Mouse (Mus musculus) heart, embryonic 11.5 days (tissue): ENCODE data around the gene B230104I21Rik. TPM values are rescaled to one million over a fixed set of nuclear protein-coding genes. Genes with fewer than 3 reads are reported as not detected.
A peak's percentile ranks its signal among the peaks of the same experiment; 100 is the strongest.

Source experiments
- ATAC-seq: fragments of 200-750 bp; cut with Nextera tagmentation; replicated peaks from 2 replicates; pipeline ENCODE4 v1.8.0; 2017; ENCODE audit warnings: moderate library complexity; ENCODE audit not compliant: insufficient number of reproducible peaks, low FRiP score, low TSS enrichment
- H3K27ac ChIP-seq: fragments of 300-500 bp; sonication (generic); 2 replicates; pipeline ENCODE4 v1.5.1; 2014; ENCODE audit warnings: mild to moderate bottlenecking, low read depth, low read length
- H3K27me3 ChIP-seq: fragments of 300-500 bp; sonication (generic); 2 replicates; pipeline ENCODE4 v1.6.1; 2014; ENCODE audit warnings: mild to moderate bottlenecking, low read length, mixed read lengths; ENCODE audit not compliant: control insufficient read depth, insufficient read depth
- H3K36me3 ChIP-seq: fragments of 300-500 bp; sonication (generic); 2 replicates; pipeline ENCODE4 v1.6.1; 2014; ENCODE audit warnings: mild to moderate bottlenecking, low read length, moderate library complexity, mixed read lengths; ENCODE audit not compliant: control insufficient read depth, insufficient read depth
- H3K4me1 ChIP-seq: fragments of 300-500 bp; sonication (generic); 2 replicates; pipeline ENCODE4 v1.6.1; 2014; ENCODE audit warnings: low read length; ENCODE audit not compliant: control insufficient read depth, insufficient read depth
- H3K4me2 ChIP-seq: fragments of 300-500 bp; sonication (generic); 2 replicates; pipeline ENCODE4 v1.6.1; 2014; ENCODE audit warnings: mild to moderate bottlenecking, moderate library complexity
- H3K4me3 ChIP-seq: fragments of 300-500 bp; sonication (generic); 2 replicates; pipeline ENCODE4 v1.5.1; 2014; ENCODE audit warnings: low read depth, low read length
- H3K9ac ChIP-seq: fragments of 300-500 bp; sonication (generic); 2 replicates; pipeline ENCODE4 v1.6.1; 2014; ENCODE audit warnings: mild to moderate bottlenecking, low read depth, low read length, moderate library complexity
- H3K9me3 ChIP-seq: fragments of 300-500 bp; sonication (generic); replicated peaks from 2 replicates; pipeline ENCODE4 v1.6.1; 2016; ENCODE audit warnings: low read length; ENCODE audit not compliant: control insufficient read depth
- WGBS: fragments of 180-500 bp; shearing (Covaris S2); extraction: QIAGEN DNeasy Blood & Tissue Kit; methylation state at CpG from one replicate; pipeline ENCODE4 v1.1.7; 2014; ENCODE audit not compliant: insufficient replicate concordance; 5-methylcytosine and 5-hydroxymethylcytosine counted together
- polyA plus RNA-seq: library from polyadenylated mRNA; unstranded; fragments of >200 nt; fragmentation: Nextera tagmentation; extraction: Ambion mirVana; gene quantifications from 2 replicates; pipeline ENCODE4 v1.2.1, GENCODE M21; 2014

B230104I21Rik gene
- polyA plus RNA-seq, 1 experiment from 2014 or later = 0.24 TPM

GRCm38 (mm10) chr4:154333300-154333699 lies 2.6 kb upstream of the B230104I21Rik start:
- Histone ChIP-seq H3K4me2 (no peak overlapping the region), H3K9me3 (no peaks in the 10 kb centered on the region), H3K4me3 (no peak overlapping the region), H3K27ac (0 out of 2 replicates have a peak overlapping the region, but pooled peaks have one; percentile 29), H3K4me1 (peaks cover 31% of the 10 kb centered on the region), H3K36me3 (no peaks in the 10 kb centered on the region), H3K27me3 (peaks cover 12% of the 10 kb centered on the region; the same call in 1 of the 2 replicates), H3K9ac (no peak overlapping the region)
- no peak for ATAC-seq
- 67% methylated on average over 8 of the region's 8 CpGs for WGBS

- peaks cover 22% of the 10 kb centered on the region for H3K4me1 ChIP-seq
- WGBS = 39% methylated on average over 48 of the region's 48 CpGs
These were observed 1.1 kb upstream of the B230104I21Rik start for GRCm38 (mm10) chr4:154334699-154335402.

GRCm38 (mm10) chr4:154336650-154337049 lies 723 bp downstream of the B230104I21Rik start:
- H3K27ac ChIP-seq = peak overlapping the region; percentile 46; the same call in 1 of the 2 replicates
- H3K27me3 ChIP-seq = peaks cover 13% of the 10 kb centered on the region; the same call in 1 of the 2 replicates
- ATAC-seq = peak; percentile 47; the same call in 1 of the 2 replicates

More at GRCm38 (mm10) chr4:154334699-154335402, 1.1 kb upstream of the B230104I21Rik start:
- Histone ChIP-seq H3K27me3 (peaks cover 13% of the 10 kb centered on the region; the same call in 1 of the 2 replicates), H3K4me2 (peak overlapping the region; percentile 47), H3K4me3 (0 out of 2 replicates have a peak overlapping the region, but pooled peaks have one; percentile 0), H3K27ac (no peak overlapping the region), H3K9me3 (no peaks in the 10 kb centered on the region), H3K36me3 (no peaks in the 10 kb centered on the region), H3K9ac (no peak overlapping the region)
- no peak for ATAC-seq

GRCm38 (mm10) chr4:154346731-154347522 lies 11.0 kb downstream of the B230104I21Rik start:
- Histone ChIP-seq H3K27me3 (no peaks in the 10 kb centered on the region; the same call in none of the 2 replicates), H3K36me3 (peaks cover 5% of the 10 kb centered on the region; the same call in 1 of the 2 replicates), H3K4me1 (peaks cover 5% of the 10 kb centered on the region; the same call in 1 of the 2 replicates), H3K27ac (no peak overlapping the region), H3K9ac (no peak overlapping the region), H3K9me3 (no peaks in the 10 kb centered on the region), H3K4me2 (no peak overlapping the region), H3K4me3 (no peak overlapping the region)
- 58% methylated on average over 19 of the region's 19 CpGs for WGBS
- ATAC-seq = no peak

More at GRCm38 (mm10) chr4:154336650-154337049, 723 bp downstream of the B230104I21Rik start:
- H3K4me3 ChIP-seq = no peak overlapping the region
- peak overlapping the region; percentile 18; the same call in 1 of the 2 replicates for H3K9ac ChIP-seq
- no peaks in the 10 kb centered on the region for H3K9me3 ChIP-seq
- 39% methylated on average over 10 of the region's 10 CpGs for WGBS
- peaks cover 13% of the 10 kb centered on the region for H3K4me1 ChIP-seq
- no peaks in the 10 kb centered on the region; the same call in 1 of the 2 replicates for H3K36me3 ChIP-seq
- H3K4me2 ChIP-seq = no peak overlapping the region

GRCm38 (mm10) chr4:154348197-154348786 lies 12.4 kb downstream of the B230104I21Rik start:
- H3K4me1 ChIP-seq = peaks cover 7% of the 10 kb centered on the region; the same call in 1 of the 2 replicates
- WGBS = 62% methylated on average over 11 of the region's 11 CpGs
- ATAC-seq = no peak
- no peak overlapping the region for H3K27ac ChIP-seq
- no peak overlapping the region for H3K4me3 ChIP-seq
- peaks cover 2% of the 10 kb centered on the region; the same call in 1 of the 2 replicates for H3K36me3 ChIP-seq
- no peak overlapping the region for H3K9ac ChIP-seq
- peaks cover 2% of the 10 kb centered on the region for H3K27me3 ChIP-seq
- H3K9me3 ChIP-seq = no peaks in the 10 kb centered on the region
- H3K4me2 ChIP-seq = no peak overlapping the region

- H3K4me2 ChIP-seq = no peak overlapping the region
- no peaks in the 10 kb centered on the region for H3K9me3 ChIP-seq
- no peak overlapping the region for H3K9ac ChIP-seq
- H3K4me1 ChIP-seq = 0 out of 2 replicates have a peak, but pooled peaks cover 2% of the 10 kb centered on the region
- no peak overlapping the region for H3K27ac ChIP-seq
- H3K36me3 ChIP-seq = no peaks in the 10 kb centered on the region; the same call in 1 of the 2 replicates
- ATAC-seq = no peak
- 39% methylated on average over 13 of the region's 13 CpGs for WGBS
- peaks cover 2% of the 10 kb centered on the region for H3K27me3 ChIP-seq
- no peak overlapping the region for H3K4me3 ChIP-seq
These were observed 16.3 kb downstream of the B230104I21Rik start for GRCm38 (mm10) chr4:154352246-154352645.

- no peaks in the 10 kb centered on the region; the same call in 1 of the 2 replicates for H3K36me3 ChIP-seq
- no peak overlapping the region for H3K4me3 ChIP-seq
- no peak overlapping the region for H3K4me2 ChIP-seq
- H3K27me3 ChIP-seq = peaks cover 2% of the 10 kb centered on the region
- no peak overlapping the region for H3K27ac ChIP-seq
- WGBS = 89% methylated on average over 5 of the region's 5 CpGs
- H3K9me3 ChIP-seq = no peaks in the 10 kb centered on the region
- H3K9ac ChIP-seq = no peak overlapping the region
- ATAC-seq = no peak
- peaks cover 19% of the 10 kb centered on the region for H3K4me1 ChIP-seq
These were observed 19.5 kb downstream of the B230104I21Rik start for GRCm38 (mm10) chr4:154355408-154355807.

GRCm38 (mm10) chr4:154358370-154358769 lies 22.4 kb downstream of the B230104I21Rik start:
- Histone ChIP-seq H3K27me3 (peaks cover 1% of the 10 kb centered on the region), H3K4me2 (no peak overlapping the region; the same call in 1 of the 2 replicates), H3K9ac (peak overlapping the region; percentile 6; the same call in 1 of the 2 replicates), H3K4me1 (peaks cover 17% of the 10 kb centered on the region), H3K36me3 (no peaks in the 10 kb centered on the region; the same call in 1 of the 2 replicates), H3K4me3 (no peak overlapping the region), H3K9me3 (no peaks in the 10 kb centered on the region), H3K27ac (peak overlapping the region; percentile 62)
- no peak for ATAC-seq
- WGBS = 33% methylated on average over 5 of the region's 5 CpGs
